Mouse (Mus musculus): ENCODE results near the gene Six6. TPM values are rescaled to one million over a fixed set of nuclear protein-coding genes. Genes with fewer than 3 reads are reported as not detected.

The Six6 gene
- 0.10 and 0.63 TPM in 2 replicates for polyA plus RNA-seq (2015; fragmentation: Nextera tagmentation; extraction: Ambion mirVana)

- Histone ChIP-seq H3K4me1 (replicated peaks; ENCODE audit: control insufficient read depth, insufficient read depth, low read length) (peaks cover 6% of the 10 kb centered on the region), H3K27ac (ENCODE audit: low read length) (no peak within 1 kb of the TSS), H3K9ac (replicated peaks; ENCODE audit: low read depth, low read length) (no peak within 1 kb of the TSS), H3K27me3 (replicated peaks; ENCODE audit: control insufficient read depth, insufficient read depth, low read length) (peaks cover 77% of the 10 kb centered on the region), H3K4me3 (replicated peaks; ENCODE audit: low read length) (peak within 1 kb of the TSS; percentile 18; the same call in 1 of the 2 replicates), H3K4me2 (ENCODE audit: low read length) (0 out of 2 replicates have a peak within 1 kb of the TSS, but pooled peaks have one; percentile 19), H3K9me3 (ENCODE audit: control insufficient read depth, low read length) (no peaks in the 10 kb centered on the region), H3K36me3 (ENCODE audit: control insufficient read depth, insufficient read depth) (no peaks in the 10 kb centered on the region)
- under 1% methylated on average over 28 of the region's 28 CpGs for WGBS
- peak; percentile 81 for ATAC-seq
Observed at GRCm38 (mm10) chr12:72939616-72940015, at the start of gene Six6. TSS of gene Six6 (plus strand) at chr12:72939892.

GRCm38 (mm10) chr12:72917159-72917993, 22.3 kb upstream of the Six6 start:
- Histone ChIP-seq H3K27ac (ENCODE audit: low read length) (no peak overlapping the region), H3K27me3 (replicated peaks; ENCODE audit: control insufficient read depth, insufficient read depth, low read length) (peaks cover 5% of the 10 kb centered on the region; the same call in 1 of the 2 replicates), H3K36me3 (ENCODE audit: control insufficient read depth, insufficient read depth) (no peaks in the 10 kb centered on the region), H3K9ac (replicated peaks; ENCODE audit: low read depth, low read length) (peak overlapping the region; percentile 41), H3K4me1 (replicated peaks; ENCODE audit: control insufficient read depth, insufficient read depth, low read length) (peaks cover 5% of the 10 kb centered on the region; the same call in 1 of the 2 replicates), H3K4me3 (replicated peaks; ENCODE audit: low read length) (peak overlapping the region; percentile 37), H3K9me3 (ENCODE audit: control insufficient read depth, low read length) (no peaks in the 10 kb centered on the region), H3K4me2 (ENCODE audit: low read length) (peak overlapping the region; percentile 52)
- no peak for ATAC-seq
- WGBS = 18% methylated on average over 46 of the region's 48 CpGs

GRCm38 (mm10) chr12:72936751-72937150, 2.9 kb upstream of the Six6 start:
- no peaks in the 10 kb centered on the region for H3K36me3 ChIP-seq (ENCODE audit: control insufficient read depth, insufficient read depth)
- H3K4me2 ChIP-seq (ENCODE audit: low read length) = no peak overlapping the region
- ATAC-seq = no peak
- H3K4me1 ChIP-seq (replicated peaks; ENCODE audit: control insufficient read depth, insufficient read depth, low read length) = peaks cover 6% of the 10 kb centered on the region
- peaks cover 61% of the 10 kb centered on the region for H3K27me3 ChIP-seq (replicated peaks; ENCODE audit: control insufficient read depth, insufficient read depth, low read length)
- no peak overlapping the region for H3K27ac ChIP-seq (ENCODE audit: low read length)
- H3K9me3 ChIP-seq (ENCODE audit: control insufficient read depth, low read length) = no peaks in the 10 kb centered on the region
- no peak overlapping the region for H3K4me3 ChIP-seq (replicated peaks; ENCODE audit: low read length)
- WGBS = 17% methylated on average over 8 of the region's 8 CpGs
- no peak overlapping the region for H3K9ac ChIP-seq (replicated peaks; ENCODE audit: low read depth, low read length)

- H3K9me3 ChIP-seq (ENCODE audit: control insufficient read depth, low read length) = no peaks in the 10 kb centered on the region
- H3K27me3 ChIP-seq (replicated peaks; ENCODE audit: control insufficient read depth, insufficient read depth, low read length) = peaks cover 67% of the 10 kb centered on the region
- no peaks in the 10 kb centered on the region for H3K36me3 ChIP-seq (ENCODE audit: control insufficient read depth, insufficient read depth)
- WGBS = under 1% methylated on average over 19 of the region's 19 CpGs
- H3K4me1 ChIP-seq (replicated peaks; ENCODE audit: control insufficient read depth, insufficient read depth, low read length) = peaks cover 6% of the 10 kb centered on the region
- H3K9ac ChIP-seq (replicated peaks; ENCODE audit: low read depth, low read length) = no peak overlapping the region
- no peak for ATAC-seq
- H3K27ac ChIP-seq (ENCODE audit: low read length) = no peak overlapping the region
- H3K4me3 ChIP-seq (replicated peaks; ENCODE audit: low read length) = no peak overlapping the region
- H3K4me2 ChIP-seq (ENCODE audit: low read length) = no peak overlapping the region
Observed at GRCm38 (mm10) chr12:72937537-72938120, 2.1 kb upstream of the Six6 start.

- H3K9me3 ChIP-seq (ENCODE audit: control insufficient read depth, low read length) = no peaks in the 10 kb centered on the region
- H3K4me2 ChIP-seq (ENCODE audit: low read length) = no peak overlapping the region
- ATAC-seq = no peak
- 2% methylated on average over 11 of the region's 13 CpGs for whole genome bisulfite sequencing
- peaks cover 6% of the 10 kb centered on the region for H3K4me1 ChIP-seq (replicated peaks; ENCODE audit: control insufficient read depth, insufficient read depth, low read length)
- H3K36me3 ChIP-seq (ENCODE audit: control insufficient read depth, insufficient read depth) = no peaks in the 10 kb centered on the region
- no peak overlapping the region for H3K9ac ChIP-seq (replicated peaks; ENCODE audit: low read depth, low read length)
- H3K4me3 ChIP-seq (replicated peaks; ENCODE audit: low read length) = no peak overlapping the region
- no peak overlapping the region for H3K27ac ChIP-seq (ENCODE audit: low read length)
- peaks cover 71% of the 10 kb centered on the region for H3K27me3 ChIP-seq (replicated peaks; ENCODE audit: control insufficient read depth, insufficient read depth, low read length)
Observed at GRCm38 (mm10) chr12:72938176-72938575, 1.5 kb upstream of the Six6 start.

- Histone ChIP-seq H3K4me1 (replicated peaks; ENCODE audit: control insufficient read depth, insufficient read depth, low read length) (peaks cover 6% of the 10 kb centered on the region), H3K9me3 (ENCODE audit: control insufficient read depth, low read length) (no peaks in the 10 kb centered on the region), H3K9ac (replicated peaks; ENCODE audit: low read depth, low read length) (no peak overlapping the region), H3K27ac (ENCODE audit: low read length) (no peak overlapping the region), H3K4me3 (replicated peaks; ENCODE audit: low read length) (no peak overlapping the region), H3K27me3 (replicated peaks; ENCODE audit: control insufficient read depth, insufficient read depth, low read length) (peaks cover 77% of the 10 kb centered on the region), H3K4me2 (ENCODE audit: low read length) (no peak overlapping the region), H3K36me3 (ENCODE audit: control insufficient read depth, insufficient read depth) (no peaks in the 10 kb centered on the region)
- no peak for ATAC-seq
- WGBS = 1% methylated on average over 14 of the region's 14 CpGs
Observed at GRCm38 (mm10) chr12:72938600-72939490, 847 bp upstream of the Six6 start.

GRCm38 (mm10) chr12:72940071-72940821, 554 bp downstream of the Six6 start, which contains the start of gene 4930447C04Rik:
TSS of gene 4930447C04Rik (minus strand) at chr12:72940774.
- peaks cover 74% of the 10 kb centered on the region for H3K27me3 ChIP-seq (replicated peaks; ENCODE audit: control insufficient read depth, insufficient read depth, low read length)
- peak; percentile 34; the same call in 1 of the 2 replicates for ATAC-seq
- H3K36me3 ChIP-seq (ENCODE audit: control insufficient read depth, insufficient read depth) = no peaks in the 10 kb centered on the region
- H3K9me3 ChIP-seq (ENCODE audit: control insufficient read depth, low read length) = no peaks in the 10 kb centered on the region
- H3K27ac ChIP-seq (ENCODE audit: low read length) = no peak within 1 kb of the TSS
- peaks cover 12% of the 10 kb centered on the region for H3K4me1 ChIP-seq (replicated peaks; ENCODE audit: control insufficient read depth, insufficient read depth, low read length)
- WGBS = 1% methylated on average over 39 of the region's 39 CpGs
- H3K9ac ChIP-seq (replicated peaks; ENCODE audit: low read depth, low read length) = no peak within 1 kb of the TSS
- H3K4me2 ChIP-seq (ENCODE audit: low read length) = 0 out of 2 replicates have a peak within 1 kb of the TSS, but pooled peaks have one; percentile 19
- H3K4me3 ChIP-seq (replicated peaks; ENCODE audit: low read length) = peak within 1 kb of the TSS; percentile 18; the same call in 1 of the 2 replicates

GRCm38 (mm10) chr12:72940822-72941397, 1.2 kb downstream of the Six6 start:
- Histone ChIP-seq H3K4me3 (replicated peaks; ENCODE audit: low read length) (no peak overlapping the region), H3K27me3 (replicated peaks; ENCODE audit: control insufficient read depth, insufficient read depth, low read length) (peaks cover 73% of the 10 kb centered on the region), H3K4me2 (ENCODE audit: low read length) (no peak overlapping the region), H3K4me1 (replicated peaks; ENCODE audit: control insufficient read depth, insufficient read depth, low read length) (peaks cover 16% of the 10 kb centered on the region), H3K9me3 (ENCODE audit: control insufficient read depth, low read length) (no peaks in the 10 kb centered on the region), H3K9ac (replicated peaks; ENCODE audit: low read depth, low read length) (no peak overlapping the region), H3K36me3 (ENCODE audit: control insufficient read depth, insufficient read depth) (no peaks in the 10 kb centered on the region), H3K27ac (ENCODE audit: low read length) (no peak overlapping the region)
- ATAC-seq = no peak
- WGBS = 1% methylated on average over 11 of the region's 11 CpGs

Measured in forebrain, embryonic 16.5 days (tissue).